Mouse (Mus musculus): ENCODE results near the gene Mea1. TPM values are rescaled to one million over a fixed set of nuclear protein-coding genes. Genes with fewer than 3 reads are reported as not detected.
A peak's percentile ranks its signal among the peaks of the same experiment; 100 is the strongest.

Gene Mea1
- polyA plus RNA-seq, 1 experiment from 2014 or later: 302 TPM

- 21% methylated on average over 15 of the region's 15 CpGs for WGBS
- H3K27ac ChIP-seq (replicated peaks): peak overlapping the region; percentile 75
- H3K4me3 ChIP-seq: peak overlapping the region; percentile 84
- H3K27me3 ChIP-seq: no peaks in the 10 kb centered on the region
- H3K4me2 ChIP-seq: peak overlapping the region; percentile 91
- peak overlapping the region; percentile 39 for H3K9ac ChIP-seq
- H3K36me3 ChIP-seq: peaks cover 37% of the 10 kb centered on the region
- ATAC-seq (ENCODE audit: low FRiP score, low read depth): peak; percentile 17
- H3K4me1 ChIP-seq (replicated peaks): peaks cover 40% of the 10 kb centered on the region
- no peaks in the 10 kb centered on the region for H3K9me3 ChIP-seq
These were observed 3.9 kb upstream of the Mea1 start for GRCm38 (mm10) chr17:46674530-46675283.

GRCm38 (mm10) chr17:46678911-46679310, 318 bp downstream of the Mea1 start:
- Histone ChIP-seq H3K27ac (replicated peaks) (no peak overlapping the region), H3K4me2 (peak overlapping the region; percentile 81), H3K36me3 (peaks cover 39% of the 10 kb centered on the region), H3K27me3 (no peaks in the 10 kb centered on the region), H3K9ac (0 out of 2 replicates have a peak overlapping the region, but pooled peaks have one; percentile 79), H3K4me1 (replicated peaks) (peaks cover 40% of the 10 kb centered on the region), H3K9me3 (no peaks in the 10 kb centered on the region), H3K4me3 (peak overlapping the region; percentile 83)
- WGBS: 70% methylated on average over 9 of the region's 9 CpGs
- ATAC-seq (ENCODE audit: low FRiP score, low read depth): no peak

GRCm38 (mm10) chr17:46679843-46680759, 1.5 kb downstream of the Mea1 start:
- ATAC-seq (ENCODE audit: low FRiP score, low read depth): peak; percentile 6
- peak overlapping the region; percentile 81 for H3K4me2 ChIP-seq

GRCm38 (mm10) chr17:46680760-46681373, 2.3 kb downstream of the Mea1 start, which contains the start of gene Klhdc3:
Klhdc3 (minus strand) TSS chr17:46680914.
- peaks cover 46% of the 10 kb centered on the region for H3K36me3 ChIP-seq

More at GRCm38 (mm10) chr17:46679843-46680759, 1.5 kb downstream of the Mea1 start:
- peak overlapping the region; percentile 93 for H3K27ac ChIP-seq (replicated peaks)
- WGBS: 1% methylated on average over 33 of the region's 34 CpGs
- H3K4me1 ChIP-seq (replicated peaks): peaks cover 31% of the 10 kb centered on the region
- no peaks in the 10 kb centered on the region for H3K27me3 ChIP-seq
- no peaks in the 10 kb centered on the region for H3K9me3 ChIP-seq
- H3K36me3 ChIP-seq: peaks cover 46% of the 10 kb centered on the region
- H3K4me3 ChIP-seq: peak overlapping the region; percentile 83
- peak overlapping the region; percentile 79 for H3K9ac ChIP-seq

GRCm38 (mm10) chr17:46681466-46682118, 3.0 kb downstream of the Mea1 start:
- WGBS: 26% methylated on average over 12 of the region's 12 CpGs
- no peaks in the 10 kb centered on the region for H3K27me3 ChIP-seq
- H3K4me3 ChIP-seq: peak overlapping the region; percentile 83
- ATAC-seq (ENCODE audit: low FRiP score, low read depth): no peak
- peak overlapping the region; percentile 84 for H3K27ac ChIP-seq (replicated peaks)
- peak overlapping the region; percentile 69 for H3K9ac ChIP-seq
- H3K4me1 ChIP-seq (replicated peaks): peaks cover 31% of the 10 kb centered on the region
- peak overlapping the region; percentile 91 for H3K4me2 ChIP-seq
- H3K36me3 ChIP-seq: peaks cover 46% of the 10 kb centered on the region
- no peaks in the 10 kb centered on the region for H3K9me3 ChIP-seq

More at GRCm38 (mm10) chr17:46680760-46681373, 2.3 kb downstream of the Mea1 start, which contains the start of gene Klhdc3:
- peak within 1 kb of the TSS; percentile 83 for H3K4me3 ChIP-seq
- no peaks in the 10 kb centered on the region for H3K9me3 ChIP-seq
- H3K4me2 ChIP-seq: peak within 1 kb of the TSS; percentile 91
- H3K27ac ChIP-seq (replicated peaks): peak within 1 kb of the TSS; percentile 93
- peak within 1 kb of the TSS; percentile 79 for H3K9ac ChIP-seq
- peaks cover 31% of the 10 kb centered on the region for H3K4me1 ChIP-seq (replicated peaks)
- peak; percentile 98 for ATAC-seq (ENCODE audit: low FRiP score, low read depth)
- WGBS: under 1% methylated on average over 49 of the region's 49 CpGs
- H3K27me3 ChIP-seq: no peaks in the 10 kb centered on the region

GRCm38 (mm10) chr17:46682654-46683389, 4.2 kb downstream of the Mea1 start:
- no peak for ATAC-seq (ENCODE audit: low FRiP score, low read depth)
- no peak overlapping the region for H3K4me2 ChIP-seq
- no peaks in the 10 kb centered on the region for H3K27me3 ChIP-seq
- no peak overlapping the region for H3K4me3 ChIP-seq
- 87% methylated on average over 16 of the region's 16 CpGs for WGBS
- no peaks in the 10 kb centered on the region for H3K9me3 ChIP-seq
- no peak overlapping the region for H3K27ac ChIP-seq (replicated peaks)
- H3K36me3 ChIP-seq: peaks cover 39% of the 10 kb centered on the region
- peaks cover 31% of the 10 kb centered on the region for H3K4me1 ChIP-seq (replicated peaks)
- no peak overlapping the region for H3K9ac ChIP-seq

- Histone ChIP-seq H3K27me3 (no peaks in the 10 kb centered on the region), H3K4me1 (replicated peaks) (peaks cover 9% of the 10 kb centered on the region), H3K4me2 (no peak overlapping the region), H3K36me3 (peaks cover 38% of the 10 kb centered on the region), H3K27ac (replicated peaks) (no peak overlapping the region), H3K9ac (no peak overlapping the region), H3K9me3 (no peaks in the 10 kb centered on the region), H3K4me3 (no peak overlapping the region)
- WGBS: 94% methylated on average over 6 of the region's 6 CpGs
- no peak for ATAC-seq (ENCODE audit: low FRiP score, low read depth)
These were observed 7.3 kb downstream of the Mea1 start for GRCm38 (mm10) chr17:46685913-46686312.

- H3K27ac ChIP-seq (replicated peaks): no peak overlapping the region
- no peaks in the 10 kb centered on the region for H3K4me1 ChIP-seq (replicated peaks)
- no peak overlapping the region for H3K4me3 ChIP-seq
- WGBS: 97% methylated on average over 12 of the region's 12 CpGs
- no peak overlapping the region for H3K4me2 ChIP-seq
- no peak overlapping the region for H3K9ac ChIP-seq
- no peaks in the 10 kb centered on the region for H3K9me3 ChIP-seq
- H3K27me3 ChIP-seq: no peaks in the 10 kb centered on the region
- H3K36me3 ChIP-seq: peaks cover 18% of the 10 kb centered on the region
- no peak for ATAC-seq (ENCODE audit: low FRiP score, low read depth)
These were observed 12.1 kb downstream of the Mea1 start for GRCm38 (mm10) chr17:46690665-46691064.

- H3K4me3 ChIP-seq: no peak overlapping the region
- H3K4me2 ChIP-seq: no peak overlapping the region
- 94% methylated on average over 2 of the region's 2 CpGs for WGBS
- no peaks in the 10 kb centered on the region for H3K4me1 ChIP-seq (replicated peaks)
- H3K9ac ChIP-seq: no peak overlapping the region
- H3K36me3 ChIP-seq: peaks cover 10% of the 10 kb centered on the region
- ATAC-seq (ENCODE audit: low FRiP score, low read depth): no peak
- no peaks in the 10 kb centered on the region for H3K27me3 ChIP-seq
- no peaks in the 10 kb centered on the region for H3K9me3 ChIP-seq
- no peak overlapping the region for H3K27ac ChIP-seq (replicated peaks)
These were observed 12.8 kb downstream of the Mea1 start for GRCm38 (mm10) chr17:46691390-46691789.

GRCm38 (mm10) chr17:46694517-46695063, 16.0 kb downstream of the Mea1 start:
- H3K4me2 ChIP-seq: no peak overlapping the region
- WGBS: 66% methylated on average over 1 of the region's 1 CpGs
- H3K27ac ChIP-seq (replicated peaks): no peak overlapping the region
- no peaks in the 10 kb centered on the region for H3K9me3 ChIP-seq
- H3K4me1 ChIP-seq (replicated peaks): no peaks in the 10 kb centered on the region
- H3K4me3 ChIP-seq: no peak overlapping the region
- no peak for ATAC-seq (ENCODE audit: low FRiP score, low read depth)
- H3K36me3 ChIP-seq: peaks cover 7% of the 10 kb centered on the region
- H3K27me3 ChIP-seq: no peaks in the 10 kb centered on the region
- no peak overlapping the region for H3K9ac ChIP-seq

Measured in hindbrain, embryonic 15.5 days (tissue).